Mouse (Mus musculus): ENCODE measurements around the gene Plg. TPM values are rescaled to one million over a fixed set of nuclear protein-coding genes. Genes with fewer than 3 reads are reported as not detected.

Plg gene
- polyA plus RNA-seq (2017; shearing (Covaris generic)), result not detected

- no peak for ATAC-seq
These were observed at the start of gene Plg for GRCm38 (mm10) chr17:12377981-12378705. TSS of gene Plg (plus strand) at chr17:12378608.

GRCm38 (mm10) chr17:12335115-12335514 lies 43.3 kb upstream of the Plg start:
- ATAC-seq, result no peak

DNA sequence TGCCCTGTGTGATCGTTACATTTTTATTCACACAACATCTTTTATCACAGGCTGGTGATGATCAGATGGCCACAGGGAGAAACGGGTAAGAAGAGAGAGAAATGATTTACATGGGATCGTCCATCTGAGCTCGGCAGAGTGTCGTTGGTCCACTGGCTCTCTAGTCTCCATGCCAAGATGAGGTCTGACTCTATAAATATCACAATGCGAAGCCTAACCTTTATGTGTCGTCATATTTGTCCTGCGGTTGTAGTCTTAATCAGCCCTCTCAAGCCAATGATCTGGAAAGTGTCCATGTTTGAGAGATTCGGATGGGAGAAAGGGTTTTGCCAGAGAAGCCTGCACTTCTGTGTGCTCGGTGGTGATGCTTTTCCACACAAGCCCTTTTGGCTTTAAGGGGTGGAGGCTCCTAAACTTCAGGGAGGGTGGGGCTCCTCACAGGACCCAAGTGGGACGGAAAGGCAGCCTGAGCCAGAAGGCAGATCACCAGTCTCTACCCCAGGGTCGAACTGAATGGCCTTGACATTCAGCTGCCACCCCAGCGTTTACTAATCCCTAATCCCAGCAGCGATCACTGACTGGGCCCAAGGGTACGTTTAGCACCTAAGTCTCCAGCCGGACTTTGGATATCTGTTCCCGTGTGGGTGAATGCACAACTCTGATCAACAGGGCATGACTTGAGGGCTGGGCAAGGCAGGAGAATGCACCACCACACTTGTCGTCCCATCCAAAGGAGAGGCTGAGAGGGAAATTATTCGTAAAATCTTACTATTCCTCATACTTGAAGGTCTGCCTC lies 42.1 kb upstream of the Plg start:
- ATAC-seq, result no peak

GRCm38 (mm10) chr17:12337156-12337555 lies 41.3 kb upstream of the Plg start:
- ATAC-seq, result no peak

- ATAC-seq, result no peak
These were observed 34.6 kb upstream of the Plg start for GRCm38 (mm10) chr17:12343702-12344376.

- no peak for ATAC-seq
These were observed 30.9 kb upstream of the Plg start for GRCm38 (mm10) chr17:12347462-12347861.

DNA sequence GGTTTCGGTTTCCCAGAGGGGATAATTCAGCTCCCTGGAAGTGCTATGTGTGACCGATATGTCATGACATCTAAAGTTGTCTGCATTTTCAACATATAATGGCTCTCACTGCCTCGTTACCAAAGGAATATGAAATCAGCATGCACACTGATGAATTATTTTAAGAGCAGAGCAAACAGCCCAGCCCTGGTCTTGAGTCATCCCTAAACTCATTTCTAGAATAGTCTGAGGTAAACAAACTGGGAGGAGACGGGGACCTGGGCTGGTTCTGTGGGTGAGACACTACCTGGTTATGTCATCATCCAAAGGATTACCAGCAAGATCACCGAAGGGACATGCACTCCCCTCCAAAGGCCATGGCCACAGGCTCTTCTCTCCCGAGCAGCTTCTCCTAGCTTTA lies 26.8 kb upstream of the Plg start:
- no peak for ATAC-seq

DNA sequence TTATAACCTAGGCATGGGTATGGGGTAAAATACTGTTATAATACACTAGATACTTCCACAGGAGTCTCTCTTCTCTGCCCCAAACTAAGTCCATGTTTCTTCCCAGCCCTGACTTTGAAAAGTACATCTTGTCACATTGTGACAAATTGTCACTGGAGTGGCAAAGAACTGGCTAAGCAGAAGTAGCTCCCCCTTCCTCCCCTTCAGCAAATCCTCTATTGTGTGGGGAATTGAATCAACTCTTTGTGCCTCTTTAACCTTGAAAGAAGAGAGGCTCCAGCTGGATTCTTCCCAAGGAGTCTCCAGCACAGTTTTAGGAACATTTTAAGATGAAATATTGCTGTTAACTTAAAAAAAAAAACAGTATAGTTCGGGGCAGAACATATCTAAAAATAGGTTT lies 25.6 kb upstream of the Plg start:
- no peak for ATAC-seq

GRCm38 (mm10) chr17:12359876-12360275 lies 18.5 kb upstream of the Plg start:
- ATAC-seq, result no peak

- peak; percentile 82 for ATAC-seq
These were observed 14.6 kb upstream of the Plg start for GRCm38 (mm10) chr17:12363601-12364425.

DNA sequence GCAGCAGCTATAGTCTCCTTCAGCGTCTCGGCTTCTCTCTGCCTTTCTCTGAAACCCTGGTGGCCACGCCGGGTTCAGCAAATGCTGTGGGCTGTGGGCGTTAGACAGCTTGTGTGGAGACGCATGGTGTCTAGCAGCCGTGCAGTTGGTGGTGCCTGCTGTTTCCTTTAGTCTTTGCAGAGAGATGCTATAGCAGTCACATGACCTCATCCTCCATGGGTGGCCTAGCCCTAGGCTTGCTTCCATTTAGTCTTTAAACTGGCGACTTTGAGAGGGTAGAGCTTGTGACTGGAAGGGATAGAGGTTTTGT lies 14.0 kb upstream of the Plg start:
- peak; percentile 58 for ATAC-seq

GRCm38 (mm10) chr17:12367373-12367930 lies 11.0 kb upstream of the Plg start:
- peak; percentile 48 for ATAC-seq

- no peak for ATAC-seq
These were observed 9.0 kb upstream of the Plg start for GRCm38 (mm10) chr17:12369393-12369792.

DNA sequence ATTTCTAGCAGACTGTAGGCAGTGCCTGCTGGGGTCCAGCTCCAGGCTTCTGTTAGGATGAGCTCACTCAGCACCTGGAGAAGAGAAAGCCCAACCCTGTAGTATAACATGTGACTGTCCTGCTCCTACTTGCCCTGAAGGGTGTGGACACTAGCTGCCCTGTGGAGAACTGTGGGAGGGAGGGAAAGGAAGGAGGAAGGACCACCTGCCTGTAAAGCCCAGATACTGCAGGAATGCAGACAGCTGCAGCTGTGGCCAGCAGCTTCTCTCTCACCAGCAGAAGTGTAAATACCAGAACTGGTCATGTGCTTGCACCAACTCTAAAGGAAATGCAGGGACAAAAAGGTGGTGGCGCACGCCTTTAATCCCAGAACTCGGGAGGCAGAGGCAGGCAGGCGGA lies 8.1 kb upstream of the Plg start:
- ATAC-seq, result no peak

DNA sequence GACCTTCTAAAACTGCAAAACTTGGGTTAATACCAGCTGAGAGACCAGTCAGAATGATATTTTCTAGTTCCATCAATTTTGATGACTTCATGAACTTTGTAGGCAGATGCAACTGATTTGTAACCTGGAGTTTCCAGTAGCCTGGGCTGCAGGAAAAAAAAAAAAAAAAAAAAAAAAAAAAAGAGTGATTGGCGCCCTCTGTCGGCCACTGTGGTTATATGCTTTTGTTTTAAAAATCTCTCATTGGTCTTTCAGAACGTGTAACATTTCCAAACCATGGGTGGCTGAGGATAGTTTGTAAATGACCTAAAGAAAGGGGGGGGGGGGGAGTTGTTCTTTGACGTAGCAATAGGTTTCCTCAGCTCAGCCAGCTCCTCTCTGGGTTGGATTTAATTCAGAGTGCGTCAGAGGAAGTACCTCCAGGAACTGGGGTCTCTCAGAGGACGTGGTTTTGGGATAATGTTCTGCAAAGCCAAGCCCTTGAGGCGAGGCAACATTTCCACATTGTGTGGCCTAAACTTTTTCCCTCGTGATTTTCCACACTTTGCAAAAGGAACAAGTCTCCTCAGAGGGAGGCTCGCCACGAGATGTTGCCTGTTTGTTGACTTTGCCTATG lies 7.0 kb upstream of the Plg start:
- peak; percentile 53 for ATAC-seq

GRCm38 (mm10) chr17:12372021-12372420 lies 6.4 kb upstream of the Plg start:
- peak; percentile 69 for ATAC-seq

DNA sequence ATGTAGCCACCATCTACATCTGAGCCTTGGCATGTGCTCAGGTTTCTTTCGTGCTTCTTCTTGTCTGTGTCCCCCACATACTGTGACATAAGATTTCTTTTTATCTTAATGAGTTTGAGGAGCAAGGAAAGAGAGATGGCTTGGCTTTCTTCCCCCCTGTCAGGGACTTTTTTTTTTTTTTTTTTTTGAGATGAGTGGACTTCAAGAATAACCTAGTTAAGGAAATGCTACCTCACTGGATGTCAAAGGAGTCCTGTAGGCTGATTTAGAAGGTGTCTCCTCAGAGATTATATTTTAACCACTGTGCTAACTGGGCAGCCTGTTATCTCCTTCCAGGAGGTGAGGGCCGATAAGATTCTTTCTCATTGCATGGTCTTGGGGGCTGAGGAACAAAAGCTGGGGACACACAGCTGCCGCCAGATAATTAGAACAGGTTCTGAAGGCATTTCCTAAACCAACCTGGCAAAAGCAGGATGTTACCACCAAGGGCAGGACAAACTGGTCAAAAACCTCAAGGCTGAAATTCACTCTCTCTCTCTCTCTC lies 4.7 kb upstream of the Plg start:
- no peak for ATAC-seq

GRCm38 (mm10) chr17:12380287-12380686 lies 1.9 kb downstream of the Plg start:
- ATAC-seq, result no peak

DNA sequence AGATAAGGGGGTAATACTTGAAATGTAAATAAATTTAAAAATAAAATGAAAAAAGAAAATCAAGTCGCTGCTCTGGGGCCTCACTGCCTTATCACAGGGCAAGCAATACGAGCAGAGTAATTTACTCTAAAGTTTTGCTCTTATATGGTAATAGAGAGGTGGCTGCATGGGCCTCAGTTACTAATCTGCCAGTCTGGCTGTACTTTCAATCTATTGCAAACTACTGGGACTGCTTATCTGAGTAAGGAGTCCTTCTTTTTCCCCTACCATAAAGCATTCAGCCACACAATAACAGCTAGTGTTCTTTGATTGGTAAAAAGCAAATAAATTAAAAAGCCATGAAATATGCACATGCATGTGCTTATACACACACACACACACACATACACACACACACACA lies 3.2 kb downstream of the Plg start:
- ATAC-seq, result no peak

DNA sequence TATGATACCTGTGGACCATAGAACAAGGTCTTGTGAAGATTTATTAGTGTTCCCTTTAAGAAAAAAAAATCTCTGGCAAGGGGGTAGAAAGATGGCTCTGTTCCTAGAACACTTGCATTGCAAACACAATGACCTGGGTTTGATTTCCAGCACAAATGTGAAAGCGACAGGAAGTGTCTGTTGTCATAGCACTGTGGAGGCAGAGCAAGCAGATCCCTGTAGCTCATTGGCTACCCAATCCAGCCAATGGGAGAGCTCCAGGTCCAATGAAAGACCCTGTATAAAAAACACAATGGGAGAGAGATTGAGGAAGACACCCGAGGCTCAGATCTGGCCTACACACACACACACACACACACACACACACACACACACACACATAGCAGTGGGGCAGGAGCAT lies 4.1 kb downstream of the Plg start:
- ATAC-seq, result no peak

DNA sequence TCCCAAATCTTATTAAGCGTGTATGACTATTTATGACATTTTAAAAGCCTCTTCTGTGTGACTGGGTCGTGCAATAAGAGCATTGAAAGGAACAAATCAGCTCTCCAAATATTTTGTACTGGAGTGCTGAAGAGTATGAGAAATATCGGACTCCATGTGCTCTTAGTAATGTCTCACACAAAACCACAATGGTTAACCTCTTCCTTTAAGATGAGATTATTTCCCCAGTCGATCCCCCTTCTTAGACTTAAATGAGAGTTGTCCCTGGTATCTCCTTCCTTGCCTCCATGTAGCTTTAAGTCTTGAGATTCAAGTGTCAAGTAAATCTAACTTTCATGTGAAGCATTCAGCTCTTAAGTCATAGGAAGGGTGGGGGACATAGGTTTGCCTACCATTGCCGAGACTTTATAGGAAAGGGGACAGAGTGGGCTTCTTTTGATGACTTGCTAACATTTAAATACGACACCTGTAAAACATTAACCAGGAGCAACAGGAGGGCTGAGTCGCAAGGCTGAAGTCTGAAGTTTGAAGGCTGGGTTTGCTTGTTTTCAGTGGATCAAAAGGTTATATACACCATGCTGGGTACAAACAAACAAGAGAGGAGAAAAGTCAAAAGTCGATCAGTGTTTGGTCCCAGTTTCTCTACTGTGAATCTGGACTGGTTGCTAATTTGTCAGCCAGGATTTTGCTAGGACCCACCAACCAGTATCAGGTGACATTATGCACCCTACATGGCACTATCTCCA lies 6.8 kb downstream of the Plg start:
- ATAC-seq, result no peak
